Mouse (Mus musculus) telencephalon, adult 2 months (tissue): ENCODE measurements at regions not wholly inside any gene's neighbourhood (a gene's known extent, or its start where the extent isn't known, plus 50 kb on each side); places are given as distances from the start of the nearest gene placed in this dataset.
"Not testable (repeated sequence)": the region's sequence is repeated elsewhere in the genome, so short reads cannot be mapped to it uniquely, and the experiment has no call there.

ENCODE experiments used
- DNase-seq: peaks from one replicate; pipeline ENCODE4 v3.0.0-alpha.2; 2011; ENCODE audit warnings: low read depth, low spot score

GRCm38 (mm10) chrX:77307374-77307773, 203.4 kb upstream of the Tbl1x start:
- no peak for DNase-seq

GRCm38 (mm10) chrX:77314384-77314783, 196.4 kb upstream of the Tbl1x start:
- DNase-seq: peak; percentile 9

- peak; percentile 49 for DNase-seq
These were observed 187.2 kb upstream of the Tbl1x start for GRCm38 (mm10) chrX:77323644-77324043.

GRCm38 (mm10) chrX:77353181-77353580, 157.6 kb upstream of the Tbl1x start:
- DNase-seq: no peak

- no peak for DNase-seq
These were observed 150.3 kb upstream of the Tbl1x start for GRCm38 (mm10) chrX:77360551-77360950.

- DNase-seq: no peak
These were observed 149.7 kb upstream of the Tbl1x start for GRCm38 (mm10) chrX:77361106-77361505.

GRCm38 (mm10) chrX:77363657-77364056, 147.2 kb upstream of the Tbl1x start:
- no peak for DNase-seq

- DNase-seq: no peak
These were observed 143.5 kb upstream of the Tbl1x start for GRCm38 (mm10) chrX:77367351-77367750.

- no peak for DNase-seq
These were observed 123.5 kb upstream of the Tbl1x start for GRCm38 (mm10) chrX:77387271-77387670.

- no peak for DNase-seq
These were observed 118.9 kb upstream of the Tbl1x start for GRCm38 (mm10) chrX:77391760-77392446.

GRCm38 (mm10) chrX:77406896-77407295, 103.9 kb upstream of the Tbl1x start:
- DNase-seq: no peak

GRCm38 (mm10) chrX:77407925-77408324, 102.9 kb upstream of the Tbl1x start:
- DNase-seq: no peak

- peak; percentile 22 for DNase-seq
These were observed 101.4 kb upstream of the Tbl1x start for GRCm38 (mm10) chrX:77409370-77409769.

- no peak for DNase-seq
These were observed 100.0 kb upstream of the Tbl1x start for GRCm38 (mm10) chrX:77410812-77411211.

GRCm38 (mm10) chrX:77414156-77414555, 96.7 kb upstream of the Tbl1x start:
- no peak for DNase-seq

- no peak for DNase-seq
These were observed 93.0 kb upstream of the Tbl1x start for GRCm38 (mm10) chrX:77417766-77418165.

- DNase-seq: no peak
These were observed 88.6 kb upstream of the Tbl1x start for GRCm38 (mm10) chrX:77422206-77422605.

GRCm38 (mm10) chrX:77424792-77425727, 85.8 kb upstream of the Tbl1x start:
- no peak for DNase-seq

GRCm38 (mm10) chrX:77425728-77426102, 85.1 kb upstream of the Tbl1x start:
- not testable (repeated sequence) for DNase-seq

- DNase-seq: not testable (repeated sequence)
These were observed 84.0 kb upstream of the Tbl1x start for GRCm38 (mm10) chrX:77426836-77427235.

- no peak for DNase-seq
These were observed 78.7 kb upstream of the Tbl1x start for GRCm38 (mm10) chrX:77432001-77432565.
